Mouse (Mus musculus) ovary, postnatal 10 days (tissue): Measurements from ENCODE around the gene Il10.

ENCODE experiments used
- DNase-seq: peaks from one replicate; pipeline ENCODE4 v3.0.0; 2022; ENCODE audit warnings: low spot score

Il10 gene

DNA sequence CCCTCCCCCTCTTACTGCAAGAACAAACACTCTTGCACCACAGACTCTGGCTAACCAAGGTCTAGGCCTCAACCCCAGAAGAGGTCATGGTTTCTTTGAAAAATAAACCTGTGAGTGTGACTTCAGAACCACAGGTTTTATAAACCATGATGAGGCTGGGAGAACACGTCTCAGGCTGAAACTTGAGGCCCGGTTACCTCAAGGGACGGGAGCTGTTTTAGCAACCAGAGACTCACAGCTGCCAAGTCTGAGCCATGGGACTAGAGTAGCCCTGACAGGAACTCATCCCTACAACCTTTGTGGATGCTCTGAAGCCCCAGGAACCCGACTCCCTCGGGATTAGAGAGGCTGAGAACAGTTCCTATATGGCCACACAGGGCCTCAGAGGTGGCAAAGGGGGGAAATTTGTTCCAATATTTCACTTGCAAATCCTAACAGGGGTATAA is 29.7 kb downstream of the Il10 start:
- no peak for DNase-seq

- DNase-seq = no peak
These were observed 30.4 kb downstream of the Il10 start for GRCm38 (mm10) chr1:131050011-131050410.

GRCm38 (mm10) chr1:131050617-131051016 is 31.0 kb downstream of the Il10 start:
- no peak for DNase-seq

- no peak for DNase-seq
These were observed 31.4 kb downstream of the Il10 start for GRCm38 (mm10) chr1:131051073-131051472.

GRCm38 (mm10) chr1:131053239-131053638 is 33.6 kb downstream of the Il10 start:
- DNase-seq = no peak

GRCm38 (mm10) chr1:131053656-131054055 is 34.0 kb downstream of the Il10 start:
- no peak for DNase-seq

DNA sequence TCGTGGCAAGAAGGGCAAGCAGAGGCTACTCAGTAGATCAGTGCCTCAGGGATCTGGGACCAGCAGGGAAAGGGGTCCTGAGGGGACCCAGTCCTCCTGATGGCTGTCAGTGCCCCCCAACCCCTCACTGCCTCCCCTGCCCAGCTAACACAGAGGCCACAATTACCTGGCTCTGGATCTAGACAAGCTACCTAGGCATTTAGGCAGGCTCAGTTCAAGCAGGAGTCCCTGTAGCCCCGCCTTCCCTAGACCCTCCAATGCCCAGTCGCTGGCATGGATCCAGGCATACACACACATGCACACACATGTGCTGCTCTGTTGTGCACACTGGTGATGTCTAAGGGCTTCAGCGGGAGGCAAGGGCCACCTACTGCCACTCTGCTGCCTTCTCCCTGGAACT is 34.6 kb downstream of the Il10 start:
- DNase-seq = no peak

GRCm38 (mm10) chr1:131058431-131058830 is 38.8 kb downstream of the Il10 start:
- DNase-seq = no peak

- DNase-seq = no peak
These were observed 39.8 kb downstream of the Il10 start for GRCm38 (mm10) chr1:131059411-131059810.

- DNase-seq = no peak
These were observed 40.2 kb downstream of the Il10 start for GRCm38 (mm10) chr1:131059841-131060240.

GRCm38 (mm10) chr1:131060290-131061253 is 40.9 kb downstream of the Il10 start:
- no peak for DNase-seq

- no peak for DNase-seq
These were observed 42.2 kb downstream of the Il10 start for GRCm38 (mm10) chr1:131061740-131062254.

- DNase-seq = no peak
These were observed 43.2 kb downstream of the Il10 start for GRCm38 (mm10) chr1:131062821-131063220.

GRCm38 (mm10) chr1:131064202-131064601 is 44.6 kb downstream of the Il10 start:
- no peak for DNase-seq

- no peak for DNase-seq
These were observed 48.5 kb downstream of the Il10 start for GRCm38 (mm10) chr1:131068011-131068727.

DNA sequence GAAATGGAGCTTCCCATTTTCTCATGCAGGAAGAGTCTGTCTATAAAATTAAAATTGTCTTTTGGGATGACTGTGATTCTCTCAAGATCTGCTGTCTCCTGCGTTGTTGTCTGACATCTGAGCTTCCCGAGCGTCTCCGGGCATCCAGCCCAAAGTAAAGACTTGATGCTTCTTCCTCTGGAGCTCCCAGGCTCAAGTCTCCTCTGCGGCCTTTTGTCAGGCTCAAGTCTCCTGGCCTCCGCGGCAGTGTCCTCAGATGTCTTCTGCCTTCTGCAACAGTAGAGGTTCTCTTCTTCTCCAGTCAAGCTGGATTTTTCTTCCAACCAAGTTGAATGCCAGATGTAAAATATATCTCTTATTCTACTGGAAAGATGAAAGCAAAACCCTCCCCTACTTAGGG is 49.4 kb downstream of the Il10 start:
- DNase-seq = no peak

DNA sequence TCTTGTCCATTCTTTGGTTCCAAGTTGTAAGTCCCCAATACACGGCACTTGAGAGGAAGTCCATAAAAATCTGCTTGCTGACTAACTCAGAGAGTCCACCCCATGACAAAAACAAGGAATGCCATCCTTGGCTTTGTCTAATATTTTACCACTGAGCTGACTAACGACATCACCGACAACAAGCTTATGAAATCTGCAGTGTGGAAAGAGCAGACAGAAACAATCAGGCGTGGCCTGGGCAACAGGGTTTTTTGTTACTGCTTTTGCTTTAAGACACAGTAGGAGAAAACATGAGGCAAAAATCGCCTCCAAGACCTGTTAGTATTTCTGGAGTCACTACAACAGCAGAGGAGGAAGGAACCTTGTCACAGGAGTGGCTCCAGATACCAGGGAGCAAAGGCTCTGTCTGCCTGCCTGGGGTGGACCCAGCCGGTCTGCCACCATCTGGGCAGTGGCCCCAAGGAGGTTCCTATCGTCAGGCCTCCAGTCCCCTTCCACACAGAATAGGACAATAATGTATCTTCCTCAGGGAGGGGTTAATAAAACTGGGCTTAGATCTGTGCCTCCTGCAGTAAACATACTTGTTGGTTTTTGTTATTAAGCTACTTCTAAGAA is 52.8 kb downstream of the Il10 start:
- DNase-seq = no peak

GRCm38 (mm10) chr1:131074524-131074938 is 54.9 kb downstream of the Il10 start:
- DNase-seq = no peak
